Mouse (Mus musculus) G1E (cell line): ENCODE measurements around the gene Tbc1d5.
"Not testable (repeated sequence)": the region's sequence is repeated elsewhere in the genome, so short reads cannot be mapped to it uniquely, and the experiment has no call there.

Source experiments
- CTCF ChIP-seq: IDR thresholded peaks from 2 replicates; pipeline ENCODE4 v1.5.1; 2012; ENCODE audit warnings: low read depth, low read length, inconsistent platforms, mixed read lengths
- GATA1 ChIP-seq: IDR thresholded peaks from 2 replicates; pipeline ENCODE4 v1.6.1; 2012; ENCODE audit warnings: borderline replicate concordance, low read length, inconsistent platforms, mixed read lengths

DNA sequence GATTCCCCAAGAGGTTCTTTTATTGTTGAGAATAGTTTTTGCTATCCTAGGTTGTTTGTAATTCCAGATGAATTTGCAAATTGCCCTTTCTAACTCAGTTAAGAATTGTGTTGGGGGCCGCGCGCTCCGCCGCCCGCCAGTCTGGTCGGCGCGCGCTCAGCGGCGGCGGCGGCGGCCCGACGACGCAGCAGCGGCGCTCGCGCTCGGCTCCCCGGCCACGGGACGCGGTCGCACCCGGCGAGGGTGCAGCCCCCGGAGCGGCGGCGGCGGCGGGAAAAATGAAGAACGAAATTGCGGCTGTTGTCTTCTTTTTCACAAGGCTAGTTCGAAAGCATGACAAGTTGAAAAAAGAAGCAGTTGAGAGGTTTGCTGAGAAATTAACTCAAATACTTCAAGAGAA lies 480.7 kb downstream of the Tbc1d5 start:
- TF ChIP-seq CTCF, GATA1: not testable (repeated sequence)
